Mouse (Mus musculus): ENCODE measurements around the gene Aldh5a1. TPM values are rescaled to one million over a fixed set of nuclear protein-coding genes. Genes with fewer than 3 reads are reported as not detected.

The Aldh5a1 gene
- polyA plus RNA-seq, 1 experiment from 2014 or later = 3.8 TPM

DNA sequence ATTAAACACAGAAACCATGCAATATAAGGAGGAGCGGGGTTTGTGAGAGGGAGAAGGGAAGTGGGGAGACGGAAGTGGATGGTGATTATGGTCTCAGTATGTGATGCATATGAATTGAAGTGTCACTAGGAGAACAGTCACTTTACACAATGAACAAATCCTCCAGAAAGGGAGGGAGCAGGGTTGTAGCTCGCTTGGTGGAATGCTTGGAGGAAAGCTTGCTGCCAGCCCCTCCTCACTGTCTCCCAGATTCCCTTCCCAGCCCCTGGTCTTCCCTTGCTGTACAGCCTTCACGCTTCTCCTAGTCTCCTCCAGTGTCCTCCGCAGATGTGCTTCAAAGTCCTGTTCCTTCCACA is 28.4 kb upstream of the Aldh5a1 start:
- peaks cover 7% of the 10 kb centered on the region; the same call in 1 of the 2 replicates for H3K4me1 ChIP-seq (ENCODE audit: insufficient read depth)
- ATAC-seq (no peak), DNase-seq (no peak)
- peak overlapping the region; percentile 49 for H3K4me3 ChIP-seq (ENCODE audit: low read depth, low read length)
- no peaks in the 10 kb centered on the region for H3K9me3 ChIP-seq (ENCODE audit: low read length)
- H3K9ac ChIP-seq (replicated peaks) = no peak overlapping the region
- no peaks in the 10 kb centered on the region for H3K27me3 ChIP-seq (ENCODE audit: insufficient read depth, low read length)
- TF ChIP-seq EP300 (IDR thresholded peaks at IDR 0.05; ENCODE audit: low read depth) (no peak), CTCF (IDR thresholded peaks at IDR 0.05; ENCODE audit: low read depth) (no peak)
- WGBS (ENCODE audit: insufficient replicate concordance) = 43% methylated on average over 5 of the region's 5 CpGs
- H3K36me3 ChIP-seq (replicated peaks; ENCODE audit: insufficient read depth, low read length) = peaks cover 10% of the 10 kb centered on the region
- peak overlapping the region; percentile 62 for H3K4me2 ChIP-seq (ENCODE audit: low read depth, low read length)
- H3K27ac ChIP-seq (ENCODE audit: low read depth) = no peak overlapping the region

DNA sequence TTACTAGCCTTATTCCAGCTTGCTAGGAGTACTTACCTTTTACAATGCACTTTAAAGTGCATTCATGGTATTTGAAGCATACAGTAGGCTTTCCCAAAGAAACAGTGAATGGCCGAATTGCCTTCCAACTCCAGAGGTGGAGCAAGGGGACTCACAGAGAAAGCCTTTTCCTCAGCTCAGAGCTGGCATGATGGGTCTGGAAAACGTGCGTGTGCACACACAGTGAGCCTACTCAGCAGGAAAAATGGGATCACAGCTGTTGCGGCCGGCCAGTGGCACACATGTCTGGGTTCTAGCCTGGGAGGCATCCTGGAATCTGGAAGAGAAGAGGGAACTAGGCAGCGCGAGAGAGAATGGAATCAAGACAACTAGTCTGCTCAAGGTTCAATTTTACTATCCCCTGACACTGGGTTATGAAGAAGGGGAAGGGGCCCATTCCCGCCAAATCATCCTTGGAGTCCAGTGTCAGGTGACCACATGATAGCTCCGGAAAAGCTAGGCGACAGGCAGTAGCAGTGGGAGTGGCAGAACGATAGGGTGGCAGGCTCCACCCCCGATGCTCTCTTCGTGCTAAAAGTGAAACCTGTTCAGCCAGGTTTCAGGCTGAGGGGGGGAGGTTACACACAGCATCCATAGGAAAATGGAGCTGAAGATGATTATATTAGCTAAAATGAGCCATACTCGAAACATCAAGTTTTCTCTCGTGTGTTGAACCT is 27.8 kb upstream of the Aldh5a1 start:
- DNase-seq (no peak), ATAC-seq (peak; percentile 32; the same call in 1 of the 2 replicates)
- no peak overlapping the region for H3K27ac ChIP-seq (ENCODE audit: low read depth)
- TF ChIP-seq CTCF (IDR thresholded peaks at IDR 0.05; ENCODE audit: low read depth) = no peak
- TF ChIP-seq EP300 (IDR thresholded peaks at IDR 0.05; ENCODE audit: low read depth) = no peak
- no peak overlapping the region for H3K9ac ChIP-seq (replicated peaks)
- H3K9me3 ChIP-seq (ENCODE audit: low read length) = no peaks in the 10 kb centered on the region
- no peaks in the 10 kb centered on the region for H3K27me3 ChIP-seq (ENCODE audit: insufficient read depth, low read length)
- peaks cover 7% of the 10 kb centered on the region; the same call in 1 of the 2 replicates for H3K4me1 ChIP-seq (ENCODE audit: insufficient read depth)
- peak overlapping the region; percentile 49 for H3K4me3 ChIP-seq (ENCODE audit: low read depth, low read length)
- WGBS (ENCODE audit: insufficient replicate concordance) = 17% methylated on average over 15 of the region's 15 CpGs
- peaks cover 9% of the 10 kb centered on the region for H3K36me3 ChIP-seq (replicated peaks; ENCODE audit: insufficient read depth, low read length)
- peak overlapping the region; percentile 62 for H3K4me2 ChIP-seq (ENCODE audit: low read depth, low read length)

DNA sequence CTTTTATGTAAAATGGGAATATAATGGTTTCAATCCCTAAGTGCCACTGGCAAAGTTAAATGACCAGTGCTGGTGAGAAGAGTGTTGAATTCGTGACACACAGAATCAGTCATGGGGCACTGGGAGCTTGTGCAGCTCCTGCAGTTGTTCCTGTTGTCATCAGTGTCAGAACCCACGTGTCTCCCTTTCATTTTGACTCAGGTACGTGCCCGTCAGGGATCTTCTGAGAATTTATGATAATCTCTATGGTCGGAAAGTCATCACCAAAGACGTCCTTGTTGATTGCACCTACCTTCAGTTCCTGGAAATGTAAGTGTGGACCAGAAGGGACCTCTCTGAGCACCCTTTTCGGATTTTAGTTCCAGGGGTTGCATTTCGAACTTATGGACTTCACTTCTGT is 24.7 kb upstream of the Aldh5a1 start:
- Histone ChIP-seq H3K4me3 (ENCODE audit: low read depth, low read length) (no peak overlapping the region), H3K9ac (replicated peaks) (no peak overlapping the region), H3K27ac (ENCODE audit: low read depth) (no peak overlapping the region), H3K36me3 (replicated peaks; ENCODE audit: insufficient read depth, low read length) (peaks cover 11% of the 10 kb centered on the region), H3K4me1 (ENCODE audit: insufficient read depth) (peaks cover 7% of the 10 kb centered on the region; the same call in 1 of the 2 replicates), H3K9me3 (ENCODE audit: low read length) (no peaks in the 10 kb centered on the region), H3K27me3 (ENCODE audit: insufficient read depth, low read length) (no peaks in the 10 kb centered on the region), H3K4me2 (ENCODE audit: low read depth, low read length) (no peak overlapping the region)
- DNase-seq (no peak), ATAC-seq (no peak)
- TF ChIP-seq EP300 (IDR thresholded peaks at IDR 0.05; ENCODE audit: low read depth) (no peak), CTCF (IDR thresholded peaks at IDR 0.05; ENCODE audit: low read depth) (no peak)
- 72% methylated on average over 8 of the region's 8 CpGs for WGBS (ENCODE audit: insufficient replicate concordance)

DNA sequence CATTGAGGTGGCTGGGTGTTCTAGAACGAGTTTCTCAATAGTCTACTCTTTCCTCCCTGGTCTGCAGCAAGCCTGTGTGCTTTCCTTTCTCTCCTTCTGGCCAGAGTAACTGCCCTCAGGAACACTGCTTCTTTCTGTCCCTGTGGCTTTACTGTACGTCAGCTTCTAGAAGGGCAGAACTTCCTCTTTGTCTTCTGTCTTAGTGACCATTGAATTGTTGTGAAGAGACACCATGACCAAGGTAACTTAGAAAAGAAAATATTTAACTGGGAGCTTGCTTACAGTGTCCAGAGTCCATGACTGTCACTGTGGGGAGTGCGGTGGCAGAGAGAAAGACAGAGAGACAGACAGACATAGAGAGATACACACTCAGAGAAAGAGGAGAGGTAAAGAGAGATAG is 22.6 kb upstream of the Aldh5a1 start:
- ATAC-seq (peak; percentile 51; the same call in 1 of the 2 replicates), DNase-seq (no peak)
- 34% methylated on average over 3 of the region's 3 CpGs for WGBS (ENCODE audit: insufficient replicate concordance)
- Histone ChIP-seq H3K36me3 (replicated peaks; ENCODE audit: insufficient read depth, low read length) (peaks cover 12% of the 10 kb centered on the region), H3K27me3 (ENCODE audit: insufficient read depth, low read length) (no peaks in the 10 kb centered on the region), H3K4me3 (ENCODE audit: low read depth, low read length) (no peak overlapping the region), H3K27ac (ENCODE audit: low read depth) (peak overlapping the region; percentile 35; the same call in 1 of the 2 replicates), H3K9ac (replicated peaks) (no peak overlapping the region), H3K9me3 (ENCODE audit: low read length) (no peaks in the 10 kb centered on the region), H3K4me1 (ENCODE audit: insufficient read depth) (0 out of 2 replicates have a peak, but pooled peaks cover under 1% of the 10 kb centered on the region), H3K4me2 (ENCODE audit: low read depth, low read length) (no peak overlapping the region)
- no peak for TF ChIP-seq EP300 (IDR thresholded peaks at IDR 0.05; ENCODE audit: low read depth)
- TF ChIP-seq CTCF (IDR thresholded peaks at IDR 0.05; ENCODE audit: low read depth) = no peak

DNA sequence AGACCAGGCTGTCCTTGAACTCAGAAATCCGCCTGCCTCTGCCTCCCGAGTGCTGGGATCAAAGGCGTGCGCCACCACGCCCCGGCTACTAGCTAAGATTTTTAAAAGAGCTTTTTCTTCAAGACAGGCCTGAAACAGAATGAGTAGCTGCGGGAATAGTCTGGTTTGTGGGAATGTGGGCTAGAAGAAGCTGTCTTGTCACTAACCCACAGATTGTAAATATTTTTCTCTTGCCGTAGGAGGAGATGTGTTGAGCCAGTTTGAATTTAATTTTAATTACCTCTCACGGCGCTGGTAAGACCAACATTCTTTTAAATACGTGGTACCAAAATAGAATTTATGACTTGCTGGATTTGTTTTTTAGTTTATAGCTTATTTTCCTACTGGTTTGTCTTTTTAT is 21.2 kb upstream of the Aldh5a1 start:
- Histone ChIP-seq H3K9ac (replicated peaks) (no peak overlapping the region), H3K4me3 (ENCODE audit: low read depth, low read length) (no peak overlapping the region), H3K4me2 (ENCODE audit: low read depth, low read length) (no peak overlapping the region), H3K9me3 (ENCODE audit: low read length) (no peaks in the 10 kb centered on the region), H3K36me3 (replicated peaks; ENCODE audit: insufficient read depth, low read length) (peaks cover 11% of the 10 kb centered on the region), H3K4me1 (ENCODE audit: insufficient read depth) (no peaks in the 10 kb centered on the region), H3K27ac (ENCODE audit: low read depth) (no peak overlapping the region), H3K27me3 (ENCODE audit: insufficient read depth, low read length) (no peaks in the 10 kb centered on the region)
- DNase-seq (no peak), ATAC-seq (no peak)
- no peak for TF ChIP-seq CTCF (IDR thresholded peaks at IDR 0.05; ENCODE audit: low read depth)
- TF ChIP-seq EP300 (IDR thresholded peaks at IDR 0.05; ENCODE audit: low read depth) = no peak
- 81% methylated on average over 11 of the region's 11 CpGs for WGBS (ENCODE audit: insufficient replicate concordance)

DNA sequence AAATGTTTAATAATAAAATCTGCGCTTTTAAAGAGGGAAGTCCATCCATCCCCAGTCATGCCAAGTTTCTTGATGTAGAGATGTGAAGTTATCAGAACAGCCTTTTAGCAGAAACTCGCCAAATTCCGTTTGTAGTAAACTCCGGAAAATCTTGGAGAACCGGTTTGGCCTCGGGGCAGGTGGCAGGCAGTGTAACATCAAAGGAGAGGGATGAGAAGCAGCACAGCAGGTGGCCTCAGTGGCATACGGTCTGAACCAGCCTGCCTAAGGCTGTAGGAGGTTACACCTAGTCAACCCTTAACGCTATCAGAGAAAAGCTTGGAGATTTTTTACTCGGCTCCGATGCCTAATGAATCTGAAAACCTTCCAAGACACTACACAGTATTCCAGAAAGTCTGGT is 18.0 kb upstream of the Aldh5a1 start:
- Histone ChIP-seq H3K9me3 (ENCODE audit: low read length) (no peaks in the 10 kb centered on the region), H3K36me3 (replicated peaks; ENCODE audit: insufficient read depth, low read length) (peaks cover 2% of the 10 kb centered on the region), H3K4me3 (ENCODE audit: low read depth, low read length) (no peak overlapping the region), H3K9ac (replicated peaks) (no peak overlapping the region), H3K27me3 (ENCODE audit: insufficient read depth, low read length) (no peaks in the 10 kb centered on the region), H3K4me2 (ENCODE audit: low read depth, low read length) (no peak overlapping the region), H3K4me1 (ENCODE audit: insufficient read depth) (peaks cover 2% of the 10 kb centered on the region; the same call in 1 of the 2 replicates), H3K27ac (ENCODE audit: low read depth) (no peak overlapping the region)
- 36% methylated on average over 10 of the region's 10 CpGs for WGBS (ENCODE audit: insufficient replicate concordance)
- no peak for TF ChIP-seq EP300 (IDR thresholded peaks at IDR 0.05; ENCODE audit: low read depth)
- TF ChIP-seq CTCF (IDR thresholded peaks at IDR 0.05; ENCODE audit: low read depth) = no peak
- DNase-seq (no peak), ATAC-seq (no peak)

Data from liver, postnatal 0 days (tissue).